Mouse (Mus musculus): ENCODE measurements around the gene Sptlc2.

DNA sequence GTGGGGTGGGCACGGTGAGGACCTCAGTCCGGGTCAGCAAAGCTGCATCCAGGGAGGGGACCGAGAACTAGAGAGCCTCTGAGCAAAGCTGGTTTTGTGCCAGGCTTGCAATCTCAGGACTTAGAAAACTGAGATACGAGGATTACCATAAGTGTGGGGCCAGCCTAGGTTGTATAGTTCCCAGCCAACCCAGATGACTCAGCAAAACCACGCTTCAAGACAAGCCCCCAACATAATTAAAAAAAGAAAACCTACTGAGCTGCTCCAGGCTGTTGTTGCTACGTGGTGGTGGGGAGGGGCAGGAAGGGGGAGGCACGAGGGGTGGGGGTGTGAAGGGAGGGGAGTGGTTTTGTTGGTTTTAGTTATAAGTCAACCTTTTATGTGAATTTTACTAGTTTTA lies 22.8 kb upstream of the Sptlc2 start:
- TF ChIP-seq UBTF (IDR thresholded peaks at IDR 0.05; ENCODE audit: low read depth, low read length) (no peak), ZMIZ1 (IDR thresholded peaks at IDR 0.05; ENCODE audit: low read depth, low read length) (no peak), MAX (IDR thresholded peaks at IDR 0.05; ENCODE audit: low read length) (no peak), ZC3H11A (IDR thresholded peaks at IDR 0.05; ENCODE audit: low read depth, low read length) (no peak), CTCF (conservative IDR thresholded peaks at IDR 0.05 in 1 of 2, IDR thresholded peaks at IDR 0.05 in 1 of 2; ENCODE audit: low read depth in 2 of 2, low read length in 2 of 2) (no peak)

All from CH12.LX (cell line).